ENCODE assay signal across 12 mouse cellular contexts in the genomic region with DNA sequence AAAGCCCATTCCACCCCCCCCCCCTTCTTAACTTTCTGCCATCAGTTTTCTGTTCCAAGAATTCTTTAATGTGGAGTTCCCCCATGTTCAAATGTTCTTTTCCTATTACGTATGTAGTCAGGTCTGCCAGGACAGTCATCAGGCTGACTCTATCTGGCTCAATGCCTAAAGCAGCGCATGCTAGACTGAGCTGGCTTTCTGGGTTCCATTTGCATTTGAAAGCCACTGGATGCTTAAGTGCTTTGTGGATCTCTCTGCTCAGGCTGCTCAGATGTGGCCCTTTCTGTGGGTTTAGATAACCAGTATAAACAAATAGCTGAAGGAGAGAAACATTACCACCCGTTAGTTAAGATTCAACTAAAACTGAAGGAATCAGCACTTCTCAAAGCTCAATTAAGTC.
DNase-seq lines count a peak whose midpoint lies in the region; ATAC-seq and TF ChIP-seq lines count a peak whose summit lies in the region.
"Had no signal": no experiment of that assay in that cellular context is flagged by ENCODE, and none has a peak within 500 bp of the region (broad histone marks: within the 10 kb centered on the region; RNA-seq: fewer than 3 reads in every experiment).

No protein-coding gene starts in this region.

- 3% methylated on average over 3 of the region's 3 CpGs for WGBS in forebrain, embryonic 14.5 days
- WGBS in midbrain, embryonic 15.5 days: 17% methylated on average over 3 of the region's 3 CpGs

- peak; percentile 3 to 6 for DNase-seq in left cerebral cortex, postnatal 14 days (ENCODE audit: low spot score in 2 of 2)
- DNase-seq in left cerebral cortex, adult 2 months (ENCODE audit: extremely low spot score in 1 of 2, low spot score in 2 of 2): no peak
- DNase-seq in WW6 (ENCODE audit: low read depth, low spot score): peak; percentile 33
- peak; percentile 95 for DNase-seq in forebrain, embryonic 14.5 days (ENCODE audit: low spot score)
- no peak for DNase-seq in kidney, postnatal 4 days
- no peak for DNase-seq in left cerebral cortex, adult 9 months (ENCODE audit: low spot score in 2 of 2)
- DNase-seq: cerebellum, adult 11 months; kidney, adult 11 months; lung, postnatal 10 days had no signal

- intact Hi-C loops in left cerebral cortex, postnatal 14 days (cut with DNase I): no loop called here
- intact Hi-C loops in left cerebral cortex, adult 2 months (cut with DNase I): no loop called here

- TF ChIP-seq CTCF in left cerebral cortex, adult 2 months (IDR thresholded peaks at IDR 0.05): no peak

- H3K27me3 ChIP-seq in forebrain, embryonic 14.5 days (replicated peaks; ENCODE audit: control insufficient read depth, insufficient read depth, low read length): no peaks in the 10 kb centered on the region
- H3K27me3 ChIP-seq in midbrain, embryonic 15.5 days (replicated peaks): no peaks in the 10 kb centered on the region

- peak; percentile 97 for ATAC-seq in forebrain, embryonic 14.5 days
- ATAC-seq in midbrain, embryonic 15.5 days (replicated peaks): peak; percentile 92
- no peak for ATAC-seq in erythroblast, adult 5-6 weeks (replicated peaks; ENCODE audit: low FRiP score, poor library complexity, severe bottlenecking)

- H3K4me1 ChIP-seq in forebrain, embryonic 14.5 days (ENCODE audit: control insufficient read depth, insufficient read depth, low read length): 0 out of 2 replicates have a peak, but pooled peaks cover 4% of the 10 kb centered on the region
- H3K4me1 ChIP-seq in midbrain, embryonic 15.5 days: 0 out of 2 replicates have a peak, but pooled peaks cover 3% of the 10 kb centered on the region

- H3K4me2 ChIP-seq in forebrain, embryonic 14.5 days (ENCODE audit: low read length): no peak overlapping the region
- H3K4me2 ChIP-seq in midbrain, embryonic 15.5 days: no peak overlapping the region

- H3K4me3 ChIP-seq in left cerebral cortex, adult 2 months: no peak overlapping the region
- H3K4me3 ChIP-seq in forebrain, embryonic 14.5 days (ENCODE audit: low read depth, low read length): no peak overlapping the region
- no peak overlapping the region for H3K4me3 ChIP-seq in midbrain, embryonic 15.5 days
- H3K4me3 ChIP-seq: erythroblast, embryonic 14.5 days had no signal

- H3K27ac ChIP-seq in left cerebral cortex, adult 2 months: no peak overlapping the region
- no peak overlapping the region for H3K27ac ChIP-seq in forebrain, embryonic 14.5 days (ENCODE audit: low read depth, low read length)
- no peak overlapping the region for H3K27ac ChIP-seq in midbrain, embryonic 15.5 days

- no peak overlapping the region for H3K9ac ChIP-seq in forebrain, embryonic 14.5 days (ENCODE audit: low read length)
- no peak overlapping the region for H3K9ac ChIP-seq in midbrain, embryonic 15.5 days

- H3K36me3 ChIP-seq in forebrain, embryonic 14.5 days (ENCODE audit: control insufficient read depth, insufficient read depth, low read length): no peaks in the 10 kb centered on the region
- no peaks in the 10 kb centered on the region for H3K36me3 ChIP-seq in midbrain, embryonic 15.5 days (replicated peaks)

- no peaks in the 10 kb centered on the region for H3K9me3 ChIP-seq in forebrain, embryonic 14.5 days (replicated peaks; ENCODE audit: control insufficient read depth, low read length)
- H3K9me3 ChIP-seq in midbrain, embryonic 15.5 days: no peaks in the 10 kb centered on the region

Comparison
In these comparisons a context has a peak if more than half of its experiments do, and no peak if none do; other contexts are left out.
1. DNase-seq: peak in left cerebral cortex, postnatal 14 days (2 of 2), WW6 (single experiment) and forebrain, embryonic 14.5 days (single experiment); none in left cerebral cortex, adult 2 months (0 of 2), kidney, postnatal 4 days (0 of 2) and left cerebral cortex, adult 9 months (0 of 2).